Mouse (Mus musculus) lung, postnatal 0 days (tissue): ENCODE data around the gene Rassf8.

Experiments
- CTCF ChIP-seq: IDR thresholded peaks from 2 replicates; pipeline ENCODE4 v1.5.1; 2016; ENCODE audit warnings: antibody characterized with exemption, mild to moderate bottlenecking
- EP300 ChIP-seq: IDR thresholded peaks from 2 replicates; pipeline ENCODE4 v1.6.1; 2016; ENCODE audit warnings: antibody characterized with exemption, mild to moderate bottlenecking, control low read depth

DNA sequence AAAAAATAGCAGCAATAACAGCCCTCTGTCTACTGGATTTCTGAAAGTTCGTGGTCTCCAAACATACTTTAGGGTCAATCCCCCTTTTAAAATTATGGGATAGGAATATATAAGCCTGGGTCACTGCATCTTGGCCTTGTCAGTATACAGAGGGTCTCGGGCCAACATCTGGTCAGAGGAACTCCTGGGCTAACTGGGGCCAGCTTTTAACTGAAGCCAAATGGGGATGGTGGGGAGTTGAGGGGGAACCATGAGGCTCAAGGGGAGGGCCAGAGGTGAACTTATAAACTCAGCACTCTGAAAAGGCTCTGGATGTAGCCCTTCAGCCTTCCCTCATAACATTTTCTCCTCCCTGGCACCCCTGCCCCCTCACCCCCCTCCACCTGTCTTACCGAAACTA, 120.6 kb downstream of the Rassf8 start:
- no peak for TF ChIP-seq CTCF
- no peak for TF ChIP-seq EP300
